Mouse (Mus musculus) heart, embryonic 13.5 days (tissue): Measurements from ENCODE around the gene Lin52. TPM values are rescaled to one million over a fixed set of nuclear protein-coding genes. Genes with fewer than 3 reads are reported as not detected.
A peak's percentile ranks its signal among the peaks of the same experiment; 100 is the strongest.

Experiments
- ATAC-seq: fragments of 200-750 bp; cut with Nextera tagmentation; 2 replicates; pipeline ENCODE4 v1.8.0; 2017; ENCODE audit warnings: moderate TSS enrichment; ENCODE audit not compliant: insufficient number of reproducible peaks, low FRiP score, low TSS enrichment; ENCODE audit errors: extremely low read depth
- H3K27ac ChIP-seq: fragments of 300-500 bp; sonication (generic); replicated peaks from 2 replicates; pipeline ENCODE4 v1.5.1; 2015; ENCODE audit warnings: moderate library complexity, mild to moderate bottlenecking, inconsistent platforms
- H3K27me3 ChIP-seq: fragments of 300-500 bp; sonication (generic); replicated peaks from 2 replicates; pipeline ENCODE4 v1.6.1; 2015; ENCODE audit warnings: mild to moderate bottlenecking, inconsistent platforms
- H3K36me3 ChIP-seq: fragments of 300-500 bp; sonication (generic); 2 replicates; pipeline ENCODE4 v1.6.1; 2015; ENCODE audit warnings: mild to moderate bottlenecking, inconsistent platforms
- H3K4me1 ChIP-seq: fragments of 300-500 bp; sonication (generic); 2 replicates; pipeline ENCODE4 v1.6.1; 2015; ENCODE audit warnings: inconsistent platforms
- H3K4me2 ChIP-seq: fragments of 300-500 bp; sonication (generic); 2 replicates; pipeline ENCODE4 v1.6.1; 2015; ENCODE audit warnings: inconsistent platforms, mild to moderate bottlenecking, moderate library complexity
- H3K4me3 ChIP-seq: fragments of 300-500 bp; sonication (generic); 2 replicates; pipeline ENCODE4 v1.5.1; 2015; ENCODE audit warnings: moderate library complexity, mild to moderate bottlenecking, inconsistent platforms
- H3K9ac ChIP-seq: fragments of 300-500 bp; sonication (generic); 2 replicates; pipeline ENCODE4 v1.6.1; 2015; ENCODE audit warnings: inconsistent platforms, mild to moderate bottlenecking, moderate library complexity
- H3K9me3 ChIP-seq: fragments of 300-500 bp; sonication (generic); 2 replicates; pipeline ENCODE4 v1.6.1; 2016; ENCODE audit warnings: inconsistent platforms
- WGBS: fragments of 180-500 bp; shearing (Covaris S2); methylation state at CpG from one replicate; pipeline ENCODE4 v1.1.7; 2015; ENCODE audit warnings: mixed read lengths; 5-methylcytosine and 5-hydroxymethylcytosine counted together
- polyA plus RNA-seq: library from polyadenylated mRNA; unstranded; fragments of >200 nt; fragmentation: Nextera tagmentation; extraction: Ambion mirVana; gene quantifications from 2 replicates; pipeline ENCODE4 v1.2.1, GENCODE M21; 2015

The Lin52 gene
- polyA plus RNA-seq, 1 experiment from 2014 or later: 12.9 TPM

DNA sequence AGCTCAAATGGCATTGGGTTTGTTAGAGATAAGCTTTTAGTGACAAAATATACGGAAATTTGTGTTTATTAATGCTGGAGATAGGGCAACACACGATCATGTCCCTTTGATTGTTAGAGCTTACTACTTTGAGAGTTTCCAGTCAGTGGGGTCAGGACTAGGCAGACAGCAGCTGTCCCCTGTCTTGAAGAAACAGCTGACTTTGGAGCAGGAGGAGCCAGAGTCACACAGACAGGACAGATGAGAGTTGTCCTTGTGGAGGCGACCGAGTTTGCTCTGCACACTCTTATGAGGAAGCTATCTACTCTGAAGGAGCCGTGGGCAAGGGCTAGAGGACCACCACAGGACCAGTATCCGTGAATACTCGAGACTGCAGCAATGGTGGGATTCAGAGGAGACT lies 27.7 kb downstream of the Lin52 start:
- no peak overlapping the region for H3K4me3 ChIP-seq
- H3K36me3 ChIP-seq: peaks cover 21% of the 10 kb centered on the region
- no peak overlapping the region for H3K4me2 ChIP-seq
- H3K9ac ChIP-seq: no peak overlapping the region
- no peaks in the 10 kb centered on the region for H3K4me1 ChIP-seq
- no peaks in the 10 kb centered on the region for H3K27me3 ChIP-seq
- WGBS: 85% methylated on average over 7 of the region's 7 CpGs
- no peak overlapping the region for H3K27ac ChIP-seq
- no peaks in the 10 kb centered on the region for H3K9me3 ChIP-seq
- no peak for ATAC-seq

DNA sequence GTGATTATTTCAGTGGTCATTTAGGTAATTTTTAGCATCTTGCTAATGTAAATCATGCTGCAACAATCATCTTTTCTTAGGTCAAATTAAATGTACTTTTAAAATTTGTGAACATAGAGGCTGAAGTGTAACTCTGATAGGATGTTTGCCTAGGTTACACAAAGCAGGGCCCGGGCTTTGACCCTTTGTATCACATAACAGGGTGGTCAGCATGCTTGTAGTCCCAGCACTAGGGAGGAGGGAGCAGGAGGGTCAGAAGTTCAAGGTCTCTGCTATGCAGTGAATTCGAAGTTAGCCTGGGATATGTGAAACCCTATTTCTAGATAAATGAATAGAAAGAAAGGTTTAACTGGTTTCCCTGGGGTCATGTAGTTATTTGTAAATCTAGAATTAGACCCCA lies 30.0 kb downstream of the Lin52 start:
- no peak overlapping the region for H3K27ac ChIP-seq
- H3K4me2 ChIP-seq: no peak overlapping the region
- H3K4me1 ChIP-seq: no peaks in the 10 kb centered on the region
- 63% methylated on average over 2 of the region's 2 CpGs for WGBS
- H3K36me3 ChIP-seq: peaks cover 15% of the 10 kb centered on the region
- no peak overlapping the region for H3K4me3 ChIP-seq
- no peak for ATAC-seq
- no peaks in the 10 kb centered on the region for H3K9me3 ChIP-seq
- H3K9ac ChIP-seq: no peak overlapping the region
- H3K27me3 ChIP-seq: no peaks in the 10 kb centered on the region

DNA sequence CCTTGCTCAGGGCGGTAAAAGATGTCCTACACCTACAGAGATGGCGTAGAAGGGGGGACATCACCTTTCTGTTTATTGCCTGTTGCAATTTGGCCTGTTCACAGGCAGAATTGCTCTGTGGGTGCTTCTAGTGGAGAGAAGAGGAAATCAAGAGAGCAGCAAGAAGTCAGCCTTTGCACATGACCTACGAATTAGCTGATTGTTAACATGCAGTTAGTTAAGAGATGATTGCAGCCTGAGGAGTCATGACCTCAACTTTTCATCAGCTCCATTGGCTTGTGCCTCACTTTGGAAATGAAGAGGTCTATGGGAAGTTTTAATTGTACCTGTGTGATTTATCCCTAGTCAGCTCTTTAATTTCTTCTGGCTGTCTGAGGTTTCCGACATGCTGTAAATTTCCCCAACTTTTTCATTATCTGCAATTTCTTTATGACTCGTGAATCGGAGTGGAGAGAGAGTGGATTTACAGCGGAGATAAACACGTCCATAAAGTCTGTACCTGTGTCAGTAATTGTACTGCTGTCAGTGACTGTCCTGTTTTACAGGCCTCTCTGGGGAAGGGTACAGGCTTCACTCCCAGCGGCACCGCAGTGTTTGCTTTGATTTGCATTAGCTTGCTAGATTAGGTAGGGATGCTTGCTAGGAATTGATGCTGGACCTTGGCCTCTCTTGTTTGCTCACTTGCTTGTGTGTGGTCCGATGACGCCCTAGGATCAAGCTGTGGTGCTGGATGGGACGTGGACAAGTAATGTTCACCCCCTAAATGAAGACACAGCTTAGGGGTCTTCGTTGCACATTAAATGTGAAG lies 31.8 kb downstream of the Lin52 start:
- Histone ChIP-seq H3K4me1 (peaks cover 9% of the 10 kb centered on the region), H3K4me3 (no peak overlapping the region), H3K9ac (no peak overlapping the region), H3K27me3 (no peaks in the 10 kb centered on the region), H3K9me3 (no peaks in the 10 kb centered on the region), H3K36me3 (peaks cover 12% of the 10 kb centered on the region), H3K27ac (no peak overlapping the region), H3K4me2 (no peak overlapping the region)
- ATAC-seq: no peak
- WGBS: 88% methylated on average over 14 of the region's 14 CpGs

DNA sequence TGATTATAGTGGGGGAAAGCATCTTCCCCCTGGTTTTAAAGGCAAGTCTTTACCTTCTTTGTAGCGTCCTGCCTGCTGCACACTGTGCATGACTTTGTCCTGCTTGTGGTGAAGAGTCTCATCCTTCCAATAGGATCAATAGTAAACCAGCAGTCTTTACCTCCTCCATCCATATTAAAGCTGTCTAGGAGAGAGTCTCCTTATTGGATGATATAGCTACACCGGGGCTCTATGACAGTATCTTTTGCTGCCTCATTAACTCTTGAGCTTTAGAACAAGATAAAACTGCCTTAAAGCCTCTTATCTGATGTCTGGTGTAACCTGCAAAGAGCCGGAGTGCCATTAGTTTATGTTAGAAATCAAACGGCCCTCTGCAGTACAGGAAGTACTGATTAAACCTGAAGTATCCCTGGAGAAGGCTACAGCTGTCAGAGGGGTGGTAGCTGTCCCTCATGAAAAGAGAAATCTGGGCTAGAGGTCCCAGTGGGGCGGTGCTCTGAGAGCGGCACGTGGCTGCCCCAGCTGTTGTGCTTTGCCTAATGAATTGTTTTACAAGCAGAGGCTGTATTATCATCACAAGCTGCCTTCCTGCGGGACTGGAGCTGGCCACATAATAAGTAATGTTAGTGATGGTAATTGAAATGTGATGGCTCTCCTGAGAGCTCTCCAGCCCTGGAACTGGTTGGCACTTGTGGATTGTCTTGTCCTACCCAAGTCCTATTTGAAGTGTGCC lies 36.3 kb downstream of the Lin52 start:
- H3K36me3 ChIP-seq: peaks cover 5% of the 10 kb centered on the region; the same call in 1 of the 2 replicates
- ATAC-seq: no peak
- no peak overlapping the region for H3K27ac ChIP-seq
- peaks cover 10% of the 10 kb centered on the region for H3K4me1 ChIP-seq
- no peak overlapping the region for H3K4me2 ChIP-seq
- 21% methylated on average over 8 of the region's 8 CpGs for WGBS
- no peak overlapping the region for H3K4me3 ChIP-seq
- no peak overlapping the region for H3K9ac ChIP-seq
- no peaks in the 10 kb centered on the region for H3K27me3 ChIP-seq
- H3K9me3 ChIP-seq: no peaks in the 10 kb centered on the region

DNA sequence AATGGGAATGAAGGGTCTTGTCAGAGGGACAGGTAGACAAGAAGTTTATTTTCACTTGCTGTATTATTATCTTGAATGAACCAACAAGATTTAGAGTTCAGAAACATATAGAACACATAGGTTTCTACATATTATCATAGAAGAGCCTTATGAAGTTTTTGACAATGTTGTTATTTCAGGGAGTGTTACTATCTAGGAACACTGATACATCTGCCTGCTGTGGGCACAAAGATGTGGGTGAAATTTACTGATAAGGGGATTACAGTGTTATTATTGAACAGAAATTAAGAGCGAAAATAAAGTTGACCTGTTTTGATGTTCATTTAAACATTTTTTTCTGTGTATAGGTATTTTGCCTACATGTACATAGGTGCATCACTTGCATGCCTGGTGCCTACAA lies 45.6 kb downstream of the Lin52 start:
- Histone ChIP-seq H3K9me3 (no peaks in the 10 kb centered on the region), H3K27ac (no peak overlapping the region), H3K36me3 (peaks cover 5% of the 10 kb centered on the region; the same call in 1 of the 2 replicates)

DNA sequence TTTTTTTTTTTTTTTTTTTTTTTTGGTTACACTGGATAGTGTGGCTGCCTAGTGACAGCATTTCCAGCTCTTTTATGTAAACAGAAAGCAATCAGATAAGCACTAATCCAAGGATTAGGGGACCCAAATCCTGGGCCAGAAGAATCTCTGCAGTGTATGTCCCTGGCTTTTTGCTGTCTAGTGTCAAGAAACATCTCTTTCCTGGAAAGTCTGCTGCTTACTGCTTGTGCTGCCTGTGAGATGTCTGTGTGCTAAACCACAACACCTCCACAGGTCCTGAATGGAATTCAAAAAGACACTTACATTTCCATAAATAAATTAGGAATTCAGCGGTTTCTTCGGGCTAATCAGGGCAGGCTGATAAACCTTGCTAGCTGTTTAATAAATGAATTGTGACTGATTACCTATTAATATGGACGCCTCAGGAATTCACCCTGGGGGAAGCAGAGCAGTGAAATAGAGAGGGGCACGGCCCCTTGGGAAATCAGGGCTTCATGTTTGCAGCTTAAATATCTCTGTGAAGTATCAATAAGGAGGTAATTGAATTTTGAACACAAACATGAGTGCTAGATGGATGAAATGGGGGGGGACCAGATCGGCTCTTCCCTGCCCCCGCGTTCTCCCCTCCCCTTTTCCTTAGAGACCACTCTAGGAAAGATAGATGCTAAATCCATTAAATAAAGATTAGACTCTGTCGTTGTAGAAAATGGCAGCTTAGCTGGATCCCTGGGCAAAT lies 49.5 kb downstream of the Lin52 start:
- Histone ChIP-seq H3K4me2 (no peak overlapping the region), H3K27me3 (no peaks in the 10 kb centered on the region), H3K9ac (peak overlapping the region; percentile 26; the same call in 1 of the 2 replicates), H3K4me1 (peaks cover 6% of the 10 kb centered on the region), H3K27ac (no peak overlapping the region), H3K4me3 (no peak overlapping the region), H3K36me3 (no peaks in the 10 kb centered on the region), H3K9me3 (no peaks in the 10 kb centered on the region)
- WGBS: 64% methylated on average over 8 of the region's 8 CpGs
- ATAC-seq: no peak

More for the DNA sequence above, 45.6 kb downstream of the Lin52 start:
- 93% methylated on average over 1 of the region's 1 CpGs for WGBS
- Histone ChIP-seq H3K4me2 (no peak overlapping the region), H3K27me3 (no peaks in the 10 kb centered on the region), H3K4me3 (no peak overlapping the region), H3K9ac (no peak overlapping the region), H3K4me1 (peaks cover 6% of the 10 kb centered on the region)
- ATAC-seq: no peak

DNA sequence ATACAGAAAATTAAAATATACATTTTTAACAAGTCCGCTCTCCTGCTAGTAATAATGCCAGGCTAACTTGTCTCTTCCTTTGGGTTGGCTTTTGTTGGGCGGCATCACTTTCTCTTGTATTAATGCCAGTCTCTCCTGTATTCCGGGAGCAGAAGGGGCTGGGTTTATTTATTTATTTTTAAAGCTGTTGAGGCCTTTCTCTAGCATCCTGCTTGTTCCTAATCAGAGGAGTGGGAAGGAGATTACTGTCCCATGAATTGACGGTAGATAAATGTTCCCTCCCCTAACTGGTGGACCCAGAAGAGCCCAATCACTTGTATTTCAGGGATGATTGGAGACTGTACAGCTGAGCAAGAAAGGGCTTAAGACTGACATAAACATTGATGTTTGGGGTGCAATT lies 50.1 kb downstream of the Lin52 start:
- Histone ChIP-seq H3K36me3 (no peaks in the 10 kb centered on the region), H3K9ac (no peak overlapping the region), H3K4me1 (peaks cover 6% of the 10 kb centered on the region), H3K27me3 (no peaks in the 10 kb centered on the region), H3K27ac (no peak overlapping the region), H3K4me2 (no peak overlapping the region), H3K4me3 (no peak overlapping the region), H3K9me3 (no peaks in the 10 kb centered on the region)
- ATAC-seq: no peak
- 52% methylated on average over 4 of the region's 4 CpGs for WGBS

DNA sequence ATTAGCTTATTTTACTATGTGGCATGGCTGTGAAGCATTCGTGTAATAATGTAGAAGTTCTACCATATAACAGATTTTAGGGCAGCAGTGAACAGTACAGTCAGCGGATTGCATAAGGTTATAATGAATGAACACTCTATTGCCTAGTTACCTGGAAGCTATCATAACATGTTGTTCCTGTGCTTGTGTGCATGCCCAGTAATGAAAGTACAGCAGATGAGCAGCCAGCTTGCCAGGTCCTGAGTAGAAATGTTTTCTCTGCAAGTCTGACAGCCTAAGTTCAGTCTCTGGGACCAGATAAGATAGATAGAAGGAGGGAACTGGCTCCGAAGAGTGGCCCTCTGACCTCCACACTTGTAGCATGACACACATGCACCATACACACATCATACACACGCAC lies 55.6 kb downstream of the Lin52 start:
- H3K36me3 ChIP-seq: no peaks in the 10 kb centered on the region
- H3K27ac ChIP-seq: no peak overlapping the region
- no peak for ATAC-seq
- 79% methylated on average over 4 of the region's 4 CpGs for WGBS
- H3K4me1 ChIP-seq: no peaks in the 10 kb centered on the region
- no peaks in the 10 kb centered on the region for H3K27me3 ChIP-seq
- no peaks in the 10 kb centered on the region for H3K9me3 ChIP-seq
- no peak overlapping the region for H3K4me3 ChIP-seq
- no peak overlapping the region for H3K4me2 ChIP-seq
- no peak overlapping the region for H3K9ac ChIP-seq

DNA sequence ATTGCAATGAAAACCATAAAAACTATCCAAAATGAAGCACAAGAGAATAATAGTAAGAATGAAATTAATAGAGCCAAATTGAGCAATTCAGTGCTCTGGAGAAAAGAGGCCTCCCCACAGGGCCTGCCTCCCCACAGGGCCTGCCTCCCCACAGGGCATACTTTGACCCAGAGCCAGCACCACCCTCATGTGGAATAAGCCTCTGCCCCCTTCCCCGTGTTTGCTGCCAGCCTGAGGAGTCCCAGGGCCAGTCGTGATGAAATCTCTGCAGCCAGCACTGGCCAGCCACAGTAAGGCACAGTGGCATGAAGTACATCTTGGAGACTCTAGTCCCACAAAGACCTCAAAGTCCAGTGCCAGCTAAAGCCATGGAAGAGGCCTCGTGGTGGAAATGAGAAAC lies 60.8 kb downstream of the Lin52 start:
- H3K27me3 ChIP-seq: no peaks in the 10 kb centered on the region
- H3K4me3 ChIP-seq: no peak overlapping the region
- no peak overlapping the region for H3K27ac ChIP-seq
- peaks cover 4% of the 10 kb centered on the region; the same call in 1 of the 2 replicates for H3K36me3 ChIP-seq
- WGBS: 71% methylated on average over 3 of the region's 3 CpGs
- H3K4me1 ChIP-seq: no peaks in the 10 kb centered on the region
- H3K9ac ChIP-seq: no peak overlapping the region
- H3K9me3 ChIP-seq: 0 out of 2 replicates have a peak, but pooled peaks cover 4% of the 10 kb centered on the region
- no peak overlapping the region for H3K4me2 ChIP-seq
- ATAC-seq: no peak

DNA sequence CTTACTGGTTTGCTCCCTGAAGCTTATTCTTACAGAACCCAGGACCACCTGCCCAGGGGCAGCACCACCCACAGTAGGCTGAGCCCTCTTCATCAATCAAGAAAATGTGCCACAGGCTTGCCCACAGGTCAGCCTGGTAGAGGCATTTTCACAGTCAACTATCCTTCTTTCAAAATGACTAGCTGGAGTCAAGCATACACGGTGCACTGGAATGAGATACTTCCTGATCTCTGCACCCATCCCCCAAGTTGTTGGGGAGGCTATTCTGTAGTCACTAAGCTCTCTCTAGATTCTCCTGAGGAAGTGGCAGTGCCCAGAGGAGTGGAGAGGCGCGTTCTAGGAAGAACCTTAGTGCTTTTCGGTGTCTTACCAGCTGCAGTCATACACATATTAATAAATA lies 64.3 kb downstream of the Lin52 start:
- H3K4me2 ChIP-seq: no peak overlapping the region
- no peaks in the 10 kb centered on the region for H3K27me3 ChIP-seq
- no peaks in the 10 kb centered on the region for H3K4me1 ChIP-seq
- H3K4me3 ChIP-seq: no peak overlapping the region
- 75% methylated on average over 4 of the region's 4 CpGs for WGBS
- H3K9me3 ChIP-seq: 0 out of 2 replicates have a peak, but pooled peaks cover 4% of the 10 kb centered on the region
- no peak overlapping the region for H3K27ac ChIP-seq
- no peak for ATAC-seq
- H3K9ac ChIP-seq: no peak overlapping the region
- peaks cover 10% of the 10 kb centered on the region for H3K36me3 ChIP-seq

DNA sequence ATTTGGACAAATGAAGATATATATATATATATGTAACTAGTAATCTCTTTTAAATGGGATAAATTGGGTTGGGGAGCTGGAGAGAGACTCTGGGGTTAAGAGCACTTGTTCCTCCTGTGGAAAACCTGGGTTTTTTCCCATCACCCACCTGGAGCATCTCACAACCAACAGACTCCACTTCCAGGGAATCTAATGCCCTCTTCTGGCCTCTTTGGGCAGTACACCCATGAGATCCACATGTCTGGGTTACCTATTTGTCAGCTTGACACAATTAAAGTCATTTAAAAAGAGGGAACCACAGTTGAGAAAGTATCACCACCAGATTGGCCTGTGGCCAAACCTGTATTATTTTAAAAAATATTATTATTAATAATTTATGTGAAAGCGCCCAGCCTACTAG lies 65.4 kb downstream of the Lin52 start:
- H3K4me2 ChIP-seq: no peak overlapping the region
- no peaks in the 10 kb centered on the region for H3K4me1 ChIP-seq
- H3K9ac ChIP-seq: no peak overlapping the region
- H3K27ac ChIP-seq: no peak overlapping the region
- H3K27me3 ChIP-seq: no peaks in the 10 kb centered on the region
- WGBS: 96% methylated on average over 1 of the region's 1 CpGs
- H3K9me3 ChIP-seq: 0 out of 2 replicates have a peak, but pooled peaks cover 4% of the 10 kb centered on the region
- no peak overlapping the region for H3K4me3 ChIP-seq
- ATAC-seq: no peak
- H3K36me3 ChIP-seq: peaks cover 10% of the 10 kb centered on the region
